Mouse (Mus musculus) erythroblast, embryonic 14.5 days (primary cell): ENCODE results near the gene Mpped2.

Experiments used
- GATA1 ChIP-seq: IDR thresholded peaks from 2 replicates; pipeline ENCODE4 v1.6.1; 2012; ENCODE audit warnings: low read length, inconsistent platforms, mixed read lengths
- TAL1 ChIP-seq: IDR thresholded peaks from 3 replicates; pipeline ENCODE4 v1.6.1; 2012; ENCODE audit warnings: low read length, inconsistent platforms, mixed read lengths

DNA sequence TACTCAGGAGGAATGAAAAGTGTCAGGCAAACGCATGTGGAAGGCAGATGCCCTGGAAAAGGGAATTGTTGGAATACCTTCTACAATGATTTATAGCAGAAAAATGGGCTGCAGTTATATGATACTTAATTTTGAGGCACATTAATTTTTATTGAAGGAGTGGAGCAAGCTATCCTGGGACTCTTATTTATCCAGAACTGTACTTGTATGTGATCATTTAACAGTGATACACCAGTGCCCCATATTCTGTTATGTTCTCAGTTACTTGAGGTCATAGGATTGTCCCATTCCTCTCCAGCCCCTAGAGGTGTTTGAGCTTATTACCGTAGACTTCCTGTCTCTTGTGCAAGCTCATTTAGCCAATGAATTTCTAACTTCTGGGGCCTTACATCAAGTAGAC lies 82.9 kb downstream of the Mpped2 start:
- no peak for TF ChIP-seq GATA1
- TF ChIP-seq TAL1: no peak
